Mouse (Mus musculus) mouse embryonic stem cell (cell line): ENCODE results near the gene Zfpm1.

Experiments used
- in situ Hi-C, 2 experiments: fragments of 300-500 bp; cut with MboI; formaldehyde crosslinking; loops; 1 replicate in 1 of 2; 3 replicates in 1 of 2; pipeline ENCODE4 v1.14.3; 2019 to 2020; ENCODE audit warnings: low sequenced_read_pairs in 2 of 2, low pct_unique_long_range_greater_than_20kb in 1 of 2, mixed read lengths in 1 of 2; ENCODE audit not compliant: unreplicated experiment in 1 of 2

Gene Zfpm1

GRCm38 (mm10) chr8:122291075-122291474, 9.1 kb downstream of the Zfpm1 start:
- in situ Hi-C loops = no loop called here

GRCm38 (mm10) chr8:122291549-122291948, 9.6 kb downstream of the Zfpm1 start:
- in situ Hi-C loops = no loop called here

- in situ Hi-C loops = no loop called here
These were observed 11.5 kb downstream of the Zfpm1 start for GRCm38 (mm10) chr8:122293484-122293883.

GRCm38 (mm10) chr8:122294273-122294683, 12.3 kb downstream of the Zfpm1 start:
- in situ Hi-C loops = no loop called here

- in situ Hi-C loops = no loop called here
These were observed 13.4 kb downstream of the Zfpm1 start for GRCm38 (mm10) chr8:122295389-122295788.

- in situ Hi-C loops = no loop called here
These were observed 14.4 kb downstream of the Zfpm1 start for GRCm38 (mm10) chr8:122296173-122297001.

- in situ Hi-C loops = no loop called here
These were observed 17.8 kb downstream of the Zfpm1 start for GRCm38 (mm10) chr8:122299581-122300254.

- in situ Hi-C loops = no loop called here
These were observed 19.1 kb downstream of the Zfpm1 start for GRCm38 (mm10) chr8:122301081-122301480.

- in situ Hi-C loops = no loop called here
These were observed 19.9 kb downstream of the Zfpm1 start for GRCm38 (mm10) chr8:122301866-122302265.

GRCm38 (mm10) chr8:122303451-122303850, 21.5 kb downstream of the Zfpm1 start:
- in situ Hi-C loops = no loop called here

- in situ Hi-C loops = no loop called here
These were observed 22.1 kb downstream of the Zfpm1 start for GRCm38 (mm10) chr8:122304058-122304457.

- in situ Hi-C loops = no loop called here
These were observed 24.9 kb downstream of the Zfpm1 start for GRCm38 (mm10) chr8:122306660-122307399.

- in situ Hi-C loops = no loop called here
These were observed 25.9 kb downstream of the Zfpm1 start for GRCm38 (mm10) chr8:122307836-122308235.

- in situ Hi-C loops = no loop called here
These were observed 27.3 kb downstream of the Zfpm1 start for GRCm38 (mm10) chr8:122309272-122309671.

- in situ Hi-C loops = no loop called here
These were observed 29.2 kb downstream of the Zfpm1 start for GRCm38 (mm10) chr8:122311115-122311514.

- in situ Hi-C loops = no loop called here
These were observed 30.6 kb downstream of the Zfpm1 start for GRCm38 (mm10) chr8:122312553-122312952.

- in situ Hi-C loops = no loop called here
These were observed 31.4 kb downstream of the Zfpm1 start for GRCm38 (mm10) chr8:122313310-122313709.

- in situ Hi-C loops = no loop called here
These were observed 33.1 kb downstream of the Zfpm1 start for GRCm38 (mm10) chr8:122314899-122315496.

GRCm38 (mm10) chr8:122316402-122316801, 34.5 kb downstream of the Zfpm1 start:
- in situ Hi-C loops = no loop called here
